Mouse (Mus musculus) stomach, postnatal 0 days (tissue): Measurements from ENCODE around the gene Cbr4. TPM values are rescaled to one million over a fixed set of nuclear protein-coding genes. Genes with fewer than 3 reads are reported as not detected.

Experiments used
- ATAC-seq: fragments of 200-750 bp; cut with Nextera tagmentation; 2 replicates; pipeline ENCODE4 v1.8.0; 2017; ENCODE audit not compliant: low FRiP score, low TSS enrichment
- DNase-seq: peaks from one replicate; pipeline ENCODE4 v3.0.0-alpha.2; 2016; ENCODE audit warnings: low spot score
- H3K27ac ChIP-seq: fragments of 300-500 bp; sonication (generic); replicated peaks from 2 replicates; pipeline ENCODE4 v1.5.1; 2014; ENCODE audit warnings: mild to moderate bottlenecking, control low read depth
- H3K27me3 ChIP-seq: fragments of 300-500 bp; sonication (generic); 2 replicates; pipeline ENCODE4 v1.6.1; 2014; ENCODE audit warnings: low read length; ENCODE audit not compliant: control insufficient read depth, insufficient read depth
- H3K36me3 ChIP-seq: fragments of 300-500 bp; sonication (generic); 2 replicates; pipeline ENCODE4 v1.6.1; 2014; ENCODE audit warnings: low read length, mixed read lengths; ENCODE audit not compliant: control insufficient read depth, insufficient read depth
- H3K4me1 ChIP-seq: fragments of 300-500 bp; sonication (generic); replicated peaks from 2 replicates; pipeline ENCODE4 v1.6.1; 2014; ENCODE audit warnings: antibody characterized with exemption; ENCODE audit not compliant: control insufficient read depth, insufficient read depth
- H3K4me2 ChIP-seq: fragments of 300-500 bp; sonication (generic); replicated peaks from 2 replicates; pipeline ENCODE4 v1.6.1; 2014; ENCODE audit warnings: low read depth, mild to moderate bottlenecking, control low read depth, moderate library complexity
- H3K4me3 ChIP-seq: fragments of 300-500 bp; sonication (generic); 2 replicates; pipeline ENCODE4 v1.5.1; 2014; ENCODE audit warnings: low read depth, low read length, control low read depth
- H3K9ac ChIP-seq: fragments of 300-500 bp; sonication (generic); 2 replicates; pipeline ENCODE4 v1.6.1; 2014; ENCODE audit warnings: mild to moderate bottlenecking, low read length, control low read depth, mixed read lengths
- H3K9me3 ChIP-seq: fragments of 300-500 bp; sonication (generic); 2 replicates; pipeline ENCODE4 v1.6.1; 2016; ENCODE audit warnings: low read length; ENCODE audit not compliant: control insufficient read depth
- CTCF ChIP-seq: IDR thresholded peaks from 2 replicates; pipeline ENCODE4 v1.5.1; 2016; ENCODE audit warnings: antibody characterized with exemption, low read depth, mild to moderate bottlenecking, moderate library complexity
- EP300 ChIP-seq: optimal IDR thresholded peaks from 2 replicates; pipeline ENCODE3; 2016; ENCODE audit warnings: antibody characterized with exemption
- WGBS: fragments of 180-500 bp; shearing (Covaris S2); extraction: QIAGEN DNeasy Blood & Tissue Kit; methylation state at CpG from one replicate; pipeline ENCODE4 v1.1.7; 2014; 5-methylcytosine and 5-hydroxymethylcytosine counted together
- polyA plus RNA-seq: library from polyadenylated mRNA; unstranded; fragments of >200 nt; fragmentation: Nextera tagmentation; extraction: Ambion mirVana; gene quantifications from 2 replicates; pipeline ENCODE4 v1.2.1, GENCODE M21; 2015

Cbr4 gene
- polyA plus RNA-seq, 1 experiment from 2014 or later = 47.0 TPM

- TF ChIP-seq EP300 (no peak), CTCF (peak; percentile 80)
- no peaks in the 10 kb centered on the region for H3K9me3 ChIP-seq
- no peaks in the 10 kb centered on the region for H3K4me1 ChIP-seq
- H3K4me3 ChIP-seq = no peak overlapping the region
- ATAC-seq = peak; percentile 71; the same call in 1 of the 2 replicates
- DNase-seq = no peak
- no peak overlapping the region for H3K9ac ChIP-seq
- H3K36me3 ChIP-seq = peaks cover 3% of the 10 kb centered on the region; the same call in 1 of the 2 replicates
- no peaks in the 10 kb centered on the region for H3K27me3 ChIP-seq
- H3K4me2 ChIP-seq = no peak overlapping the region
- 60% methylated on average over 4 of the region's 4 CpGs for WGBS
- H3K27ac ChIP-seq = no peak overlapping the region
These were observed 11.5 kb downstream of the Cbr4 start for GRCm38 (mm10) chr8:61499035-61499434.

- no peak overlapping the region for H3K4me3 ChIP-seq
- ATAC-seq (no peak), DNase-seq (no peak)
- H3K36me3 ChIP-seq = peaks cover 3% of the 10 kb centered on the region; the same call in 1 of the 2 replicates
- H3K27ac ChIP-seq = no peak overlapping the region
- no peaks in the 10 kb centered on the region for H3K9me3 ChIP-seq
- 48% methylated on average over 3 of the region's 3 CpGs for whole genome bisulfite sequencing
- no peak overlapping the region for H3K9ac ChIP-seq
- no peaks in the 10 kb centered on the region for H3K4me1 ChIP-seq
- H3K4me2 ChIP-seq = no peak overlapping the region
- H3K27me3 ChIP-seq = no peaks in the 10 kb centered on the region
- no peak for TF ChIP-seq EP300
- no peak for TF ChIP-seq CTCF
These were observed 13.4 kb downstream of the Cbr4 start for GRCm38 (mm10) chr8:61500914-61501313.

GRCm38 (mm10) chr8:61502277-61502676 is 14.7 kb downstream of the Cbr4 start:
- H3K36me3 ChIP-seq = peaks cover 3% of the 10 kb centered on the region; the same call in 1 of the 2 replicates

GRCm38 (mm10) chr8:61515110-61515930 is 27.8 kb downstream of the Cbr4 start:
- Histone ChIP-seq H3K27ac (no peak overlapping the region), H3K4me1 (no peaks in the 10 kb centered on the region), H3K9me3 (no peaks in the 10 kb centered on the region), H3K36me3 (peaks cover 20% of the 10 kb centered on the region), H3K9ac (no peak overlapping the region), H3K4me3 (no peak overlapping the region), H3K4me2 (no peak overlapping the region), H3K27me3 (no peaks in the 10 kb centered on the region)
- TF ChIP-seq EP300 = no peak
- TF ChIP-seq CTCF = no peak
- WGBS = 93% methylated on average over 24 of the region's 24 CpGs
- ATAC-seq (no peak), DNase-seq (no peak)

More at GRCm38 (mm10) chr8:61502277-61502676, 14.7 kb downstream of the Cbr4 start:
- H3K9ac ChIP-seq = no peak overlapping the region
- no peak overlapping the region for H3K27ac ChIP-seq
- TF ChIP-seq CTCF (no peak), EP300 (no peak)
- DNase-seq = no peak
- no peak overlapping the region for H3K4me2 ChIP-seq
- ATAC-seq = no peak
- no peaks in the 10 kb centered on the region for H3K4me1 ChIP-seq
- no peaks in the 10 kb centered on the region for H3K9me3 ChIP-seq
- H3K4me3 ChIP-seq = no peak overlapping the region
- no peaks in the 10 kb centered on the region for H3K27me3 ChIP-seq

DNA sequence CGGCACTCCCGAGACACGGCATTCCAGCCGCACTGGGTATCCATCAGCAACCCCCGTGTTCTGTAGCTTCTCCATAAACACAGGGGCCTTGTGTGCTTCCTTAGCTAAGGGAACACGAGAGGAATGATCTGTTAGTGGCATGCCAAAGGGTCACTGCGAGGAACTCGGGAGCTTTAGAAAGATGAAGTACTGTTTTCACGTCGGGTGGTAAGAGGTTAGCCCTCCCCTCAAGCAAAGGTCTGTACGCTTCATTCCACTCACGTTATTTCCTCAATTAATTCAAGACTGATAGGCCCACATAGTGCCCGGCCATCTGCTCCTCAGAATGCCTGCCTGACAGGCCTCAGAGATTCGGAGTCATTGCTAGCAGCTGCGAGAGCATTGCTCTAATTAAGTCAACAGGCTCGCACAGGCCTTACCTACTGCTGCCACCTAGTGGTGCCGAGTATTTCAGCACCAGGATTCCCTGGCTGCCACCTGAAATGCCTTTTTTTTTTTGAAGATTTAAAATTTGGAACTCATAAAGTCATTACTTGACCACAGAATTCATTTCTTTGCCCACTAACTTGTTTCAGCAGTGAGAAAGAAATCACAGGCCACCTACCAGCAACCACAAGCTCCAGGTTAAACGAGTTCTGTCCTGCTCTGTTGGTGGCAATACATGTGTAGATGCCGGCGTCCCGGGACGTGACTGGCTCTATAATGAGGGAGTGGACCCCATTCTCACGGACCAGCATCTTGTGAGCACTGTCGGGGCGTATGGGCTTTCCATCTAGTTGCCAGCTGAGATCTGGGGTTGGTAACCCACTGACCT is 28.6 kb downstream of the Cbr4 start:
- no peak for TF ChIP-seq EP300
- peak; percentile 93 for TF ChIP-seq CTCF
- Histone ChIP-seq H3K4me3 (no peak overlapping the region), H3K4me1 (no peaks in the 10 kb centered on the region), H3K9ac (no peak overlapping the region), H3K9me3 (no peaks in the 10 kb centered on the region), H3K4me2 (no peak overlapping the region), H3K36me3 (peaks cover 13% of the 10 kb centered on the region), H3K27me3 (no peaks in the 10 kb centered on the region), H3K27ac (no peak overlapping the region)
- DNase-seq = peak; percentile 79
- ATAC-seq = peak; percentile 72; the same call in 1 of the 2 replicates
- 55% methylated on average over 25 of the region's 25 CpGs for WGBS
